Mouse (Mus musculus) forebrain, embryonic 10.5 days (tissue): ENCODE data around the gene Cyp4f40. TPM values are rescaled to one million over a fixed set of nuclear protein-coding genes. Genes with fewer than 3 reads are reported as not detected.
"Not testable (repeated sequence)": the region's sequence is repeated elsewhere in the genome, so short reads cannot be mapped to it uniquely, and the experiment has no call there.

ENCODE experiments used
- DNase-seq: peaks from one replicate; pipeline ENCODE4 v3.0.0-alpha.2; 2017; ENCODE audit warnings: low spot score; ENCODE audit errors: extremely low spot score
- H3K27ac ChIP-seq: fragments of 300-500 bp; sonication (generic); 2 replicates; pipeline ENCODE4 v1.5.1; 2016; ENCODE audit warnings: mild to moderate bottlenecking
- H3K27me3 ChIP-seq: fragments of 300-500 bp; sonication (generic); 2 replicates; pipeline ENCODE4 v1.6.1; 2016; ENCODE audit warnings: mild to moderate bottlenecking; ENCODE audit not compliant: poor library complexity, severe bottlenecking
- H3K36me3 ChIP-seq: fragments of 300-500 bp; sonication (generic); replicated peaks from 2 replicates; pipeline ENCODE4 v1.6.1; 2016; ENCODE audit warnings: mild to moderate bottlenecking, moderate library complexity
- H3K4me1 ChIP-seq: fragments of 300-500 bp; sonication (generic); 2 replicates; pipeline ENCODE4 v1.6.1; 2016
- H3K4me3 ChIP-seq: fragments of 300-500 bp; sonication (generic); 2 replicates; pipeline ENCODE4 v1.5.1; 2016; ENCODE audit warnings: mild to moderate bottlenecking, moderate library complexity
- H3K9me3 ChIP-seq: fragments of 300-500 bp; sonication (generic); 2 replicates; pipeline ENCODE4 v1.6.1; 2016; ENCODE audit warnings: mild to moderate bottlenecking, moderate library complexity
- WGBS: fragments of 180-500 bp; shearing (Covaris S2); methylation state at CpG from one replicate; pipeline ENCODE4 v1.1.7; 2016; 5-methylcytosine and 5-hydroxymethylcytosine counted together
- polyA plus RNA-seq: library from polyadenylated mRNA; unstranded; fragments of >200 nt; fragmentation: Nextera tagmentation; extraction: Ambion mirVana; gene quantifications from 2 replicates; pipeline ENCODE4 v1.2.1, GENCODE M21; 2016

The Cyp4f40 gene
- polyA plus RNA-seq, 1 experiment from 2014 or later = not detected

DNA sequence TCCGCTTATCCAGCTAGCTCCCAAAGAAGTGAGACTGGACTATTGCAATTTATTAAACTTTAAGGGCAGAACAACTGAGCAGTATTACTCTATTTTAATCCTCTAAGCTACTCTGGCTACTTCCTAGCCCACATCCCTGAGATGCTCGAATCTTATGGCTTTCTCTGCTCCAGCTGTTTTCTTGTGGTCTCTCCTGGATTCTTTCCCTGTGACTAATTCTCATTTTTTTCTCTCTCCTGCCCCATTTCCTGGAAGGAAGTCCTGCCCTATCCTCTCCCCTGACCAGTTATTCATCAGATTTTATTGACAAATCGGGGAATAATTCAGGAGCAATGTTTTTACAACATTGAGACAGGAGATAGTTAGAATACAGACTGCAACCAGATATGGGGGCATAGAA is 1.7 kb upstream of the Cyp4f40 start:
- WGBS = 83% methylated on average over 3 of the region's 3 CpGs
- DNase-seq = no peak

DNA sequence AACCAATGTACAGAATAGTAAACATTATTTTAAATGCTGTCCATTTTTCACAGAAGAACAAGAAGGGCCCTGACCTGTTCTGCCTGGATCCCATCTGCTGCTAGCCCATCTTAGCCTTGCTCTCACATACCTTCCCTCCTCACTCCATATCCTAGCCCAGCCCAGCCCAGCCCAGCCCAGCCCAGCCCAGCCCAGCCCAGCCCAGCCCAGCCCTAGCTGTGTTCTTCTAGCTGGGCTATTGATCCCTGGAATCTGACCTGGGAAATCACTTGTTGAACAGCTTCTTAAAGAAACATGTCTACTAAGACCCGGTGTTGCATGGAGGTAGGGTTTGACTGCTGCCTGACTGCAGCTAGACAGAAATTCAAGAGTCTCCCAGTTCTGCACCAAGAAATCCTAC is 454 bp upstream of the Cyp4f40 start:
- Histone ChIP-seq H3K27ac (no peak overlapping the region), H3K27me3 (no peaks in the 10 kb centered on the region), H3K36me3 (no peaks in the 10 kb centered on the region), H3K9me3 (no peaks in the 10 kb centered on the region), H3K4me1 (no peaks in the 10 kb centered on the region), H3K4me3 (no peak overlapping the region)
- no peak for DNase-seq
- 65% methylated on average over 1 of the region's 1 CpGs for WGBS

More for the DNA sequence above, 1.7 kb upstream of the Cyp4f40 start:
- Histone ChIP-seq H3K4me3 (no peak overlapping the region), H3K27me3 (no peaks in the 10 kb centered on the region), H3K9me3 (no peaks in the 10 kb centered on the region), H3K27ac (no peak overlapping the region), H3K4me1 (no peaks in the 10 kb centered on the region), H3K36me3 (no peaks in the 10 kb centered on the region)

DNA sequence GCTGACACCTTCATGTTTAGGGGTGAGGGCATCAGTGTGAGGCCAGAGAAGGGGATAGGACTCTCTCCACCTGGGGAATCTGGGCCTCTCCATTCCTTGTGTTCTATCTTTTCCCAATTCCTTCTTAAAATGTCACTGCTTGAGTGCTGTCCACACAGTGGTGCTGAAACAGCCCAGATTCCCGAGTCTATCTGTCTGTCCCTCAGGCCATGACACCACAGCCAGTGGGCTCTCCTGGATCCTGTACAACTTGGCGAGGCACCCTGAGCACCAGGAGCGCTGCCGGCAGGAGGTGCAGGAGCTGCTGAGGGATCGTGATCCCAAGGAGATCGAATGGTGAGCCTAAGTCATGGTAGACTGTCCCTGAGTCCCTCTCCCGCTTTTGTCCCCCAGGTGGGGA is 15.3 kb downstream of the Cyp4f40 start:
- H3K9me3 ChIP-seq = no peaks in the 10 kb centered on the region
- no peaks in the 10 kb centered on the region for H3K27me3 ChIP-seq
- 75% methylated on average over 7 of the region's 7 CpGs for WGBS
- peaks cover 5% of the 10 kb centered on the region; the same call in 1 of the 2 replicates for H3K4me1 ChIP-seq
- no peaks in the 10 kb centered on the region for H3K36me3 ChIP-seq
- H3K27ac ChIP-seq = no peak overlapping the region
- H3K4me3 ChIP-seq = no peak overlapping the region
- DNase-seq = no peak

DNA sequence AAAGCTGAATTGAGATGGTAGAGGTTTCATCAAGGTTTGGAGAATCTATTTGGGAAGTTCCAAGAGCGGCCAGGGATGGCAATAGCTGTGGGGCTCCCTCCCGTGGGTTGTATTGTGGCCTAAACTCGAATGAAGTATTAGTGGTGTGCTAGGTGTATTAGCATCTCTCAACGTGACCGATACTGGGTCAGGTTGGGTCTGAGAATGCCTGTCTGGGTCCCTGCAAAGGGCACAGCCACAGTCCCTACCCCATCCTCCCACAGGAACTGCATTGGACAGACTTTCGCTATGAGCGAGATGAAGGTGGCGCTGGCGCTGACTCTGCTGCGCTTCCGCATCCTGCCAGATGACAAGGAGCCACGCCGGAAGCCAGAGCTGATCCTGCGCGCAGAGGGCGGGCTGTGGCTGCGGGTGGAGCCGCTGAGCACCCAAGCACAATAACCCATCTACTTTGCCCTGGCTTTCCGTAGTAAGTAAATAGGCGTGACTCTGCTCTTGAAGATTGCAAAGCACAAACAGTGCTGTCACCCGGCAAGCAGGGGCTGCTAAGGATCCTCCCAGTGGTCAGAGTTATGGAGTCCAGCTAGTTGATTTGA is 17.4 kb downstream of the Cyp4f40 start:
- Histone ChIP-seq H3K36me3 (no peaks in the 10 kb centered on the region), H3K4me3 (peak overlapping the region; percentile 2; the same call in 1 of the 2 replicates), H3K27ac (no peak overlapping the region), H3K9me3 (no peaks in the 10 kb centered on the region), H3K27me3 (no peaks in the 10 kb centered on the region), H3K4me1 (peaks cover 5% of the 10 kb centered on the region; the same call in 1 of the 2 replicates)
- WGBS = 46% methylated on average over 21 of the region's 21 CpGs
- peak; percentile 19 for DNase-seq

DNA sequence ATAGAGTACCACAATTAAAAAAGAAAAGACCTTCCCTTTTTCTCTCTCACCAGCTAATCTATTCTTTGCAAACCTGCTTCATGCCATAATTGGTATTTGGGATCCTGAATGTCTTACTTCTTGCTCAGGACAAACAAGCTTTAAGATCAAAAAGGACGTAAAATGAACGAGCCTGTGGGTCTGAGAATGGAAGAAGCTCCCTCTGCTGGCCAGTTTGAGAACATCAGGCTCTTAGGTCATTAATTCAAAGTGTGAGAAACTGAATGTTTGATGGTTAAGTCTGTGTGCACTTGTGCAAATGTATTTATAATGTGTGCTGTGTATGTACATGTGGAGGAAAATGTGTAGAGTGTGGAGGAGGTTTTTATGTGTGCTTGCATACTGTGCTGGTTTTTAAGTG is 21.7 kb downstream of the Cyp4f40 start:
- no peaks in the 10 kb centered on the region for H3K9me3 ChIP-seq
- H3K4me3 ChIP-seq = no peak overlapping the region
- WGBS = 45% methylated on average over 2 of the region's 2 CpGs
- no peaks in the 10 kb centered on the region for H3K27me3 ChIP-seq
- DNase-seq = peak; percentile 33
- H3K4me1 ChIP-seq = peaks cover 18% of the 10 kb centered on the region
- no peaks in the 10 kb centered on the region for H3K36me3 ChIP-seq
- H3K27ac ChIP-seq = no peak overlapping the region

DNA sequence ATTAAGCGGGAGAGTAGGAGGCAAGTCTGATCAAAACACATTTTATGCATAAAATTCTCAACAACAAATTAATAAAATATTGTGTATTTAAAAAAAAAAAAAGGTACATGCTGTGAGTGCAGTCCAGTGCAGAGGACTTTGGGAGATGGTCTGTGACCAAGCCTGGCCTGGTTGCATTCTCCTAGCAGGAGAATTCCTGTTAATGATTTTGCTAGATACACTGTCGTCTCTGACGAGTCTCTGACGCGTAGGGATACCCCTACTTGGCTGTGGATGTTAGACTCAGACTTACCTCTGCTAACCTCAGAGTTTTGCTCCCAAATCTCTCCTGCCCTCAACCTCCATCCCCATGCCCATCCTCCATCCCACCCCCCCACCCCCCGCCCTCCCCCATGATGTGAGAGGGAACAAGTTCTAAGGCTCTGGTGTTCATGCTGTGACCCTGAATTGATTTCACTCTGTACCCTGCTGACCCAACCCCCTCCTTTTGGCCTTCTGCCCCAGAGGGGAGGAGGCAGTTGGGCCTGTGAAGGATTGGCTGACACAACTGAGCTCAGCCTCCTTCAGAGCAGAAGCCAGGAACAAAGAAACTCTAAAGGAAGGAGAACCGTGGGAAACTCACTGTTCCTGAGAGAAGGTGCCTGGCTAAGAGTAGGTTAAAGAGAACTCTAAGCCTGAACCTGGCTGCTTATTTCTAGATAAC is 26.5 kb downstream of the Cyp4f40 start, which contains the start of gene Cyp4f15:
TSS of gene Cyp4f15 (plus strand) at position 580 of the 703 bp plus-strand sequence.
- peak within 1 kb of the TSS; percentile 23 for H3K4me3 ChIP-seq
- H3K27me3 ChIP-seq = no peaks in the 10 kb centered on the region
- WGBS = 21% methylated on average over 7 of the region's 7 CpGs
- H3K27ac ChIP-seq = peak within 1 kb of the TSS; percentile 79
- no peaks in the 10 kb centered on the region for H3K36me3 ChIP-seq
- peak; percentile 34 for DNase-seq
- H3K9me3 ChIP-seq = no peaks in the 10 kb centered on the region
- peaks cover 24% of the 10 kb centered on the region for H3K4me1 ChIP-seq

DNA sequence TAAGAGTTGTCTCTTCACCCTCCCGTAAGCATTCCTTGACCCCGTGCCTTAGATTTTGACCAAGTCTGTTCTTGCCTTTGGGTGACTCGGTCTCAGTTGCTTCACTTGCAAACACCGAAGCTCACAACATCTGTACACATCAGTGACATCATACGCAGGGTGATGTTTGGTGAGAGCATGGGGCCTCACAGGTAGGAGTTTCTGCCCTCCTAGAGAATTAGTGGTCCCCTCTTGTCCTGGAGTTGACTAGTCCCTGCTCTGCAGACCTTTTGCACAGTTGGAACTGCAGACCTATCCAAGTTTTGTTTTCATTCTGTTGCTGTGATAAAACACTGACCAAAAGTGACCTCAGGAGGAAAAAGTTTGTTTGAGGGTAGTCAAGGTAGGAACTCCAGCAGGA is 28.0 kb downstream of the Cyp4f40 start:
- H3K4me3 ChIP-seq = no peak overlapping the region
- H3K27ac ChIP-seq = no peak overlapping the region
- no peaks in the 10 kb centered on the region for H3K36me3 ChIP-seq
- H3K4me1 ChIP-seq = peaks cover 24% of the 10 kb centered on the region
- H3K9me3 ChIP-seq = no peaks in the 10 kb centered on the region
- WGBS = 96% methylated on average over 5 of the region's 5 CpGs
- no peaks in the 10 kb centered on the region for H3K27me3 ChIP-seq
- no peak for DNase-seq

DNA sequence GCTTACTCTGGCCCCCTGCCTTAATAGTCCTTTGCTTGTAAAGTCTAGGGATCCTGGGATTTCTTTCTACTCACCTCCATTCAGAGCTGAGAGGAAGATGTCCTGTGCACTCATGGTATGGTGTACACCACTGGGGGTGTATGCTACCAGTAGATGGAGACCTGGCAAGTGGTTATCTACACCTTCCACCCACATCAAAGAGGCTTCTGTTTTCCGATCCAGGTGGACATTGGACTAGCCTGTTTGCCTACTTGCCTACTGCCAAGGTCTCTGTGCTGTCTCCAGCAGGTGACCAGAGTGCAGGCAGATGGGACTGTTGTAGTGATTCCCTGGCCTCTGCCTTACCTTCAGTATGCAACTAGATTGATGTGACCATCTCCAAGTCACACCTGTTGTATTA is 32.3 kb downstream of the Cyp4f40 start:
- H3K27ac ChIP-seq = no peak overlapping the region
- H3K4me3 ChIP-seq = no peak overlapping the region
- peaks cover 5% of the 10 kb centered on the region for H3K4me1 ChIP-seq
- H3K9me3 ChIP-seq = no peaks in the 10 kb centered on the region
- H3K36me3 ChIP-seq = no peaks in the 10 kb centered on the region; the same call in 1 of the 2 replicates
- WGBS = 88% methylated on average over 1 of the region's 1 CpGs
- H3K27me3 ChIP-seq = no peaks in the 10 kb centered on the region
- DNase-seq = no peak

DNA sequence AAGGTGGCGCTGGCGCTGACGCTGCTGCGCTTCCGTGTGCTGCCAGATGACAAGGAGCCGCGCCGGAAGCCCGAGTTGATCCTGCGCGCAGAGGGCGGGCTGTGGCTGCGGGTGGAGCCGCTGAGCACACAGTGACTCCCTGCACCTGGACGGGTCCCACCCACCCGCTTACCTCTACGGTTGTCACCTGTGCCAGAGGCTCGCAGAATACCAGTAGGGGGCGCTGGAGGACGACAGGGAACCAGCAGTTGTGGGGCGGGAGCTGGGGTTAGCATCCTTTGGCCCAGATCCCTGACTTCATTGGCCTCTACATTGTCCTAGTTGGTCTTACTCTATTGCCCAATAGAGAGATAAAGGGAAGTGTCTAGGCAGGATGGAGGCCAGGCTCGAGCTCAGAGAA is 44.1 kb downstream of the Cyp4f40 start:
- peaks cover 14% of the 10 kb centered on the region for H3K9me3 ChIP-seq
- no peak for DNase-seq
- 46% methylated on average over 22 of the region's 22 CpGs for WGBS
- H3K4me3 ChIP-seq = peak overlapping the region; percentile 23; the same call in 1 of the 2 replicates
- no peaks in the 10 kb centered on the region for H3K27me3 ChIP-seq
- H3K36me3 ChIP-seq = peaks cover 7% of the 10 kb centered on the region; the same call in 1 of the 2 replicates
- no peaks in the 10 kb centered on the region for H3K4me1 ChIP-seq
- no peak overlapping the region for H3K27ac ChIP-seq

DNA sequence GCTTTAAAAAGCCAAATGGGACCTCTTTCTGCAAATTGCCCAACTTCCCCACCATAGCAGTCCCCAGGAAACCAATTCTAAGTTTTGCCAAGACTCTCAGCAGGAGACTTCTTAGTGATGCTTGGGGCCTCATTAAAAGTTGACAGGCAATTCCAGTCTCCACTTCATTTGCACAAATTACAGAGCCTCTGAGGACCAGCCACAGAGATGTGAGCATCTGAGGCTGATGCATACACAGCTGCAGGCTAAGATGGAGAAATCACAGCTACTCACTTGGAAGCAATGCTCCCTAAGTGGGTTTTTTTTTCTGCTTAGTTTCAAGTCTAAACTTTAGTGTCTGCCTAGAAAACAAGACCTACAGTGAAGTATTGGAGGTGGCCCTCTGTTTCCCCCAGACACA is 51.8 kb downstream of the Cyp4f40 start:
- not testable (repeated sequence) for H3K36me3 ChIP-seq, H3K27ac ChIP-seq, H3K27me3 ChIP-seq, H3K4me1 ChIP-seq, H3K4me3 ChIP-seq, DNase-seq
- H3K9me3 ChIP-seq = peaks cover 14% of the 10 kb centered on the region

DNA sequence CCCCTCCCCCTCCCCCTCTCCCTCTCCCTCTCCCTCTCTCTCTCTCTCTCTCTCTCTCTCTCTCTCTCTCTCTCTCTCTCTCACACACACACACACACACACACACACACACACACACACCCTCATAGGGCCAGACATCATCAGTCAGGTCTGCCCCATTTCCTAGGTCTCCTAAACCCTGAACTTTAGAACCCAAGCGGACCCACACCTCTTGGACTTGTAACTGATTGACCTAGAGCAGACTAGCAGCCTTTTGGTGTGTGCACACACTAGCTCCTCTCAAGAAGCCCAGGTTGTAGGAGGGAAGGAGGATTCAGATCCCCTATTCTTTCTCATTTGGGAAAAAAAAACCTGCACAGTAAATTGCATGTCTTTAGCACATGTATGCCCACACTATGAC is 63.5 kb downstream of the Cyp4f40 start:
- H3K4me1 ChIP-seq, H3K4me3 ChIP-seq, H3K36me3 ChIP-seq, H3K27ac ChIP-seq, H3K27me3 ChIP-seq, DNase-seq: not testable (repeated sequence)
- peaks cover 29% of the 10 kb centered on the region for H3K9me3 ChIP-seq
- WGBS = 88% methylated on average over 1 of the region's 1 CpGs

DNA sequence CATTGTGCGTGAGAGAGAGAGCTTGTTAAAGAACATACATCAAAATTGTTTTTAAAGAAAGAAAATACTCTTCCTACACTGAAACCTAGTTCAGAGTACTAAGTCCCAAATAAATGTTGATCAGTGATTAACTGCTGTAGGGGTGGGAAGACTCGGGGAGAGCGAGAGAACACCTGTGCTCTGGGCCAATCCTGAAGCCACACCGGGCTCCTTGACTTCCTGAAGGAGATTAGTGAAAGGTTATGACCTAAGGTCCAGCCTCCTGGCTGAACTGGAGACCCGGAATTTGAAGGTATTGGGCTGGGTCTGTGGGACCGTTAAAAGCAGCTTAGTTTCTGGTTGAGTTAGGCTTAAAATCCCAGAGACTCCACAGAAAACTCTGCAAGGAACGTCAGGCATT is 64.1 kb downstream of the Cyp4f40 start:
- peaks cover 22% of the 10 kb centered on the region for H3K9me3 ChIP-seq
- WGBS = 70% methylated on average over 7 of the region's 7 CpGs
- H3K4me1 ChIP-seq = peaks cover 6% of the 10 kb centered on the region
- DNase-seq = no peak
- no peak overlapping the region for H3K4me3 ChIP-seq
- no peak overlapping the region for H3K27ac ChIP-seq
- H3K27me3 ChIP-seq = no peaks in the 10 kb centered on the region; the same call in 1 of the 2 replicates
- H3K36me3 ChIP-seq = no peaks in the 10 kb centered on the region

DNA sequence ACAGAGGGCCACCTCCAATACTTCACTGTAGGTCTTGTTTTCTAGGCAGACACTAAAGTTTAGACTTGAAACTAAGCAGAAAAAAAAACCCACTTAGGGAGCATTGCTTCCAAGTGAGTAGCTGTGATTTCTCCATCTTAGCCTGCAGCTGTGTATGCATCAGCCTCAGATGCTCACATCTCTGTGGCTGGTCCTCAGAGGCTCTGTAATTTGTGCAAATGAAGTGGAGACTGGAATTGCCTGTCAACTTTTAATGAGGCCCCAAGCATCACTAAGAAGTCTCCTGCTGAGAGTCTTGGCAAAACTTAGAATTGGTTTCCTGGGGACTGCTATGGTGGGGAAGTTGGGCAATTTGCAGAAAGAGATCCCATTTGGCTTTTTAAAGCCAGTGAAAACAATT is 67.7 kb downstream of the Cyp4f40 start:
- not testable (repeated sequence) for H3K4me3 ChIP-seq, H3K36me3 ChIP-seq, H3K4me1 ChIP-seq, DNase-seq, H3K27ac ChIP-seq, H3K27me3 ChIP-seq, H3K9me3 ChIP-seq
